Mouse (Mus musculus): ENCODE measurements around the gene Srcin1. TPM values are rescaled to one million over a fixed set of nuclear protein-coding genes. Genes with fewer than 3 reads are reported as not detected.

Srcin1 gene
- polyA plus RNA-seq, 1 experiment from 2014 or later: 0.08 TPM

- ATAC-seq (replicated peaks; ENCODE audit: extremely low read depth, insufficient read depth, low FRiP score): no peak
- WGBS: 91% methylated on average over 4 of the region's 4 CpGs
These were observed 78.4 kb downstream of the Srcin1 start for GRCm38 (mm10) chr11:97497543-97497942.

GRCm38 (mm10) chr11:97492836-97493235 lies 83.2 kb downstream of the Srcin1 start:
- Histone ChIP-seq H3K4me2 (ENCODE audit: low read depth, low read length) (no peak overlapping the region), H3K4me1 (ENCODE audit: control insufficient read depth, insufficient read depth, low read length) (no peaks in the 10 kb centered on the region), H3K27ac (ENCODE audit: low read length) (no peak overlapping the region), H3K36me3 (ENCODE audit: control insufficient read depth, insufficient read depth) (peaks cover 54% of the 10 kb centered on the region), H3K9ac (ENCODE audit: low read length) (no peak overlapping the region), H3K27me3 (ENCODE audit: control insufficient read depth, insufficient read depth, low read length) (no peaks in the 10 kb centered on the region; the same call in 1 of the 2 replicates), H3K9me3 (replicated peaks; ENCODE audit: control insufficient read depth, low read length) (peaks cover 4% of the 10 kb centered on the region; the same call in 1 of the 2 replicates), H3K4me3 (ENCODE audit: low read length) (no peak overlapping the region)
- ATAC-seq (replicated peaks; ENCODE audit: extremely low read depth, insufficient read depth, low FRiP score): no peak
- 85% methylated on average over 3 of the region's 3 CpGs for WGBS

More at GRCm38 (mm10) chr11:97497543-97497942, 78.4 kb downstream of the Srcin1 start:
- Histone ChIP-seq H3K36me3 (ENCODE audit: control insufficient read depth, insufficient read depth) (peaks cover 58% of the 10 kb centered on the region), H3K4me2 (ENCODE audit: low read depth, low read length) (no peak overlapping the region), H3K27ac (ENCODE audit: low read length) (no peak overlapping the region), H3K4me3 (ENCODE audit: low read length) (no peak overlapping the region), H3K9ac (ENCODE audit: low read length) (no peak overlapping the region), H3K4me1 (ENCODE audit: control insufficient read depth, insufficient read depth, low read length) (peaks cover 2% of the 10 kb centered on the region; the same call in 1 of the 2 replicates), H3K27me3 (ENCODE audit: control insufficient read depth, insufficient read depth, low read length) (no peaks in the 10 kb centered on the region; the same call in none of the 2 replicates), H3K9me3 (replicated peaks; ENCODE audit: control insufficient read depth, low read length) (peaks cover 4% of the 10 kb centered on the region; the same call in 1 of the 2 replicates)

- no peak overlapping the region for H3K4me3 ChIP-seq (ENCODE audit: low read length)
- WGBS: 83% methylated on average over 10 of the region's 10 CpGs
- no peak overlapping the region for H3K27ac ChIP-seq (ENCODE audit: low read length)
- H3K36me3 ChIP-seq (ENCODE audit: control insufficient read depth, insufficient read depth): peaks cover 54% of the 10 kb centered on the region
- peaks cover 4% of the 10 kb centered on the region; the same call in 1 of the 2 replicates for H3K9me3 ChIP-seq (replicated peaks; ENCODE audit: control insufficient read depth, low read length)
- H3K9ac ChIP-seq (ENCODE audit: low read length): no peak overlapping the region
- no peaks in the 10 kb centered on the region for H3K4me1 ChIP-seq (ENCODE audit: control insufficient read depth, insufficient read depth, low read length)
- H3K27me3 ChIP-seq (ENCODE audit: control insufficient read depth, insufficient read depth, low read length): no peaks in the 10 kb centered on the region
- ATAC-seq (replicated peaks; ENCODE audit: extremely low read depth, insufficient read depth, low FRiP score): no peak
- no peak overlapping the region for H3K4me2 ChIP-seq (ENCODE audit: low read depth, low read length)
These were observed 84.3 kb downstream of the Srcin1 start for GRCm38 (mm10) chr11:97491640-97492039.

- Histone ChIP-seq H3K27ac (ENCODE audit: low read length) (no peak overlapping the region), H3K4me1 (ENCODE audit: control insufficient read depth, insufficient read depth, low read length) (peaks cover 10% of the 10 kb centered on the region; the same call in 1 of the 2 replicates), H3K9ac (ENCODE audit: low read length) (no peak overlapping the region), H3K9me3 (replicated peaks; ENCODE audit: control insufficient read depth, low read length) (peaks cover 4% of the 10 kb centered on the region; the same call in 1 of the 2 replicates), H3K27me3 (ENCODE audit: control insufficient read depth, insufficient read depth, low read length) (no peaks in the 10 kb centered on the region), H3K36me3 (ENCODE audit: control insufficient read depth, insufficient read depth) (peaks cover 50% of the 10 kb centered on the region), H3K4me3 (ENCODE audit: low read length) (no peak overlapping the region), H3K4me2 (ENCODE audit: low read depth, low read length) (no peak overlapping the region)
- WGBS: 45% methylated on average over 16 of the region's 16 CpGs
- ATAC-seq (replicated peaks; ENCODE audit: extremely low read depth, insufficient read depth, low FRiP score): 0 out of 2 replicates have a peak, but pooled peaks have one; percentile 14
These were observed 86.2 kb downstream of the Srcin1 start for GRCm38 (mm10) chr11:97489589-97490324.

GRCm38 (mm10) chr11:97487656-97488055 lies 88.3 kb downstream of the Srcin1 start:
- WGBS: 59% methylated on average over 3 of the region's 3 CpGs
- H3K36me3 ChIP-seq (ENCODE audit: control insufficient read depth, insufficient read depth): peaks cover 37% of the 10 kb centered on the region
- no peak overlapping the region for H3K27ac ChIP-seq (ENCODE audit: low read length)
- H3K27me3 ChIP-seq (ENCODE audit: control insufficient read depth, insufficient read depth, low read length): no peaks in the 10 kb centered on the region
- peaks cover 10% of the 10 kb centered on the region; the same call in 1 of the 2 replicates for H3K4me1 ChIP-seq (ENCODE audit: control insufficient read depth, insufficient read depth, low read length)
- H3K9ac ChIP-seq (ENCODE audit: low read length): no peak overlapping the region
- H3K4me3 ChIP-seq (ENCODE audit: low read length): no peak overlapping the region
- ATAC-seq (replicated peaks; ENCODE audit: extremely low read depth, insufficient read depth, low FRiP score): no peak
- H3K4me2 ChIP-seq (ENCODE audit: low read depth, low read length): no peak overlapping the region
- no peaks in the 10 kb centered on the region for H3K9me3 ChIP-seq (replicated peaks; ENCODE audit: control insufficient read depth, low read length)

GRCm38 (mm10) chr11:97485661-97486060 lies 90.3 kb downstream of the Srcin1 start:
- H3K4me2 ChIP-seq (ENCODE audit: low read depth, low read length): no peak overlapping the region
- H3K9me3 ChIP-seq (replicated peaks; ENCODE audit: control insufficient read depth, low read length): no peaks in the 10 kb centered on the region
- no peaks in the 10 kb centered on the region for H3K27me3 ChIP-seq (ENCODE audit: control insufficient read depth, insufficient read depth, low read length)
- no peak overlapping the region for H3K27ac ChIP-seq (ENCODE audit: low read length)
- no peak for ATAC-seq (replicated peaks; ENCODE audit: extremely low read depth, insufficient read depth, low FRiP score)
- no peak overlapping the region for H3K4me3 ChIP-seq (ENCODE audit: low read length)
- WGBS: 66% methylated on average over 8 of the region's 8 CpGs
- H3K4me1 ChIP-seq (ENCODE audit: control insufficient read depth, insufficient read depth, low read length): peaks cover 10% of the 10 kb centered on the region; the same call in 1 of the 2 replicates
- H3K36me3 ChIP-seq (ENCODE audit: control insufficient read depth, insufficient read depth): peaks cover 30% of the 10 kb centered on the region
- no peak overlapping the region for H3K9ac ChIP-seq (ENCODE audit: low read length)

- Histone ChIP-seq H3K4me2 (ENCODE audit: low read depth, low read length) (no peak overlapping the region), H3K27me3 (ENCODE audit: control insufficient read depth, insufficient read depth, low read length) (no peaks in the 10 kb centered on the region), H3K4me1 (ENCODE audit: control insufficient read depth, insufficient read depth, low read length) (0 out of 2 replicates have a peak, but pooled peaks cover 7% of the 10 kb centered on the region), H3K9me3 (replicated peaks; ENCODE audit: control insufficient read depth, low read length) (no peaks in the 10 kb centered on the region), H3K9ac (ENCODE audit: low read length) (no peak overlapping the region), H3K36me3 (ENCODE audit: control insufficient read depth, insufficient read depth) (peaks cover 56% of the 10 kb centered on the region), H3K4me3 (ENCODE audit: low read length) (no peak overlapping the region), H3K27ac (ENCODE audit: low read length) (no peak overlapping the region)
- ATAC-seq (replicated peaks; ENCODE audit: extremely low read depth, insufficient read depth, low FRiP score): no peak
- 49% methylated on average over 8 of the region's 8 CpGs for WGBS
These were observed 96.2 kb downstream of the Srcin1 start for GRCm38 (mm10) chr11:97479824-97480223.

- H3K4me1 ChIP-seq (ENCODE audit: control insufficient read depth, insufficient read depth, low read length): 0 out of 2 replicates have a peak, but pooled peaks cover 7% of the 10 kb centered on the region
- H3K9me3 ChIP-seq (replicated peaks; ENCODE audit: control insufficient read depth, low read length): no peaks in the 10 kb centered on the region
- peaks cover 54% of the 10 kb centered on the region for H3K36me3 ChIP-seq (ENCODE audit: control insufficient read depth, insufficient read depth)
- no peak for ATAC-seq (replicated peaks; ENCODE audit: extremely low read depth, insufficient read depth, low FRiP score)
- H3K27me3 ChIP-seq (ENCODE audit: control insufficient read depth, insufficient read depth, low read length): no peaks in the 10 kb centered on the region
- H3K4me3 ChIP-seq (ENCODE audit: low read length): no peak overlapping the region
- WGBS: 90% methylated on average over 10 of the region's 10 CpGs
- H3K27ac ChIP-seq (ENCODE audit: low read length): no peak overlapping the region
- no peak overlapping the region for H3K4me2 ChIP-seq (ENCODE audit: low read depth, low read length)
- H3K9ac ChIP-seq (ENCODE audit: low read length): no peak overlapping the region
These were observed 96.9 kb downstream of the Srcin1 start for GRCm38 (mm10) chr11:97479085-97479484.

- H3K4me3 ChIP-seq (ENCODE audit: low read length): no peak overlapping the region
- 79% methylated on average over 6 of the region's 6 CpGs for WGBS
- no peak overlapping the region for H3K4me2 ChIP-seq (ENCODE audit: low read depth, low read length)
- H3K27me3 ChIP-seq (ENCODE audit: control insufficient read depth, insufficient read depth, low read length): no peaks in the 10 kb centered on the region
- H3K9ac ChIP-seq (ENCODE audit: low read length): no peak overlapping the region
- no peaks in the 10 kb centered on the region for H3K9me3 ChIP-seq (replicated peaks; ENCODE audit: control insufficient read depth, low read length)
- H3K4me1 ChIP-seq (ENCODE audit: control insufficient read depth, insufficient read depth, low read length): 0 out of 2 replicates have a peak, but pooled peaks cover 7% of the 10 kb centered on the region
- H3K36me3 ChIP-seq (ENCODE audit: control insufficient read depth, insufficient read depth): peaks cover 60% of the 10 kb centered on the region
- H3K27ac ChIP-seq (ENCODE audit: low read length): no peak overlapping the region
- no peak for ATAC-seq (replicated peaks; ENCODE audit: extremely low read depth, insufficient read depth, low FRiP score)
These were observed 97.6 kb downstream of the Srcin1 start for GRCm38 (mm10) chr11:97478345-97478744.
